Mouse (Mus musculus) frontal cortex, postnatal 14 days (tissue): ENCODE measurements at regions not wholly inside any gene's neighbourhood (a gene's known extent, or its start where the extent isn't known, plus 50 kb on each side); places are given as distances from the start of the nearest gene placed in this dataset.
"Not testable (repeated sequence)": the region's sequence is repeated elsewhere in the genome, so short reads cannot be mapped to it uniquely, and the experiment has no call there.

Source experiments
- DNase-seq, 2 experiments: peaks; one replicate each; pipeline ENCODE4 v3.0.0; 2022; ENCODE audit warnings: low spot score in 2 of 2

DNA sequence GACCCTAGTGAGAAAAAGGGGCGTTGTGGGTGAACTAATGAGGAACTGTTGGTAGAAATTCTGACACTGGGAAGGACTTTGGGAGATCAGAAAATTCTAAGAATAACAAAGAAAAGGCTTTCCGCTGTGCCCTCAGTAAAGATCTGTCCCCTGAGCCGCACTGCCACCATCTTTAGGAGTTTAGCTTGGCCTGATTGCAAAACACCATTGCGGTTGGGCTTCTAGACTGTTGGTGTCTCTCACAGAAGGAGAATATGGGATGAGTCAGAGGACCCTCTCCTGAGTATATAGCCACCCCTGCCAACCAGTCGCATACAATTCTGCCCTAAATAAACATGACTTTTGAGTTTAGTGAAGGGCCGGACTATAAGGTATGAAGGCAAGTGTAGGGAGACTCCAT, 147.5 kb upstream of the Nrip1 start:
- no peak for DNase-seq

DNA sequence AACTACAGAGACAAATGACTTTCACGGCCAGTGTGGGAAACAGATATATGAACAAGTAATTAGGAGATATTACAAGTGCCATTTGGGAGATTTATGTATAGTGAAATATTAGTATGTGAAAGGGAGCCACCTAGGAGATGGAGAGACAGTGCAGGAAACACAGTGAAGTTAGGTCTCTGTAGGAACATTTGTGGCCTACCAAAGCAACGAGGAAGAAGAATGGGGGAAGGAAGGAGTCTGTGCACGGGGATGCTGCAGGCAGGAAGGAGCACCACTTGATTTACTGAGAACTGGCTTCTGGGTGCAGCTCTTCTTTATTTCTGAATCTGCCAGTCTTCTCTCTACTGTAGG, 147.0 kb upstream of the Nrip1 start:
- no peak for DNase-seq

DNA sequence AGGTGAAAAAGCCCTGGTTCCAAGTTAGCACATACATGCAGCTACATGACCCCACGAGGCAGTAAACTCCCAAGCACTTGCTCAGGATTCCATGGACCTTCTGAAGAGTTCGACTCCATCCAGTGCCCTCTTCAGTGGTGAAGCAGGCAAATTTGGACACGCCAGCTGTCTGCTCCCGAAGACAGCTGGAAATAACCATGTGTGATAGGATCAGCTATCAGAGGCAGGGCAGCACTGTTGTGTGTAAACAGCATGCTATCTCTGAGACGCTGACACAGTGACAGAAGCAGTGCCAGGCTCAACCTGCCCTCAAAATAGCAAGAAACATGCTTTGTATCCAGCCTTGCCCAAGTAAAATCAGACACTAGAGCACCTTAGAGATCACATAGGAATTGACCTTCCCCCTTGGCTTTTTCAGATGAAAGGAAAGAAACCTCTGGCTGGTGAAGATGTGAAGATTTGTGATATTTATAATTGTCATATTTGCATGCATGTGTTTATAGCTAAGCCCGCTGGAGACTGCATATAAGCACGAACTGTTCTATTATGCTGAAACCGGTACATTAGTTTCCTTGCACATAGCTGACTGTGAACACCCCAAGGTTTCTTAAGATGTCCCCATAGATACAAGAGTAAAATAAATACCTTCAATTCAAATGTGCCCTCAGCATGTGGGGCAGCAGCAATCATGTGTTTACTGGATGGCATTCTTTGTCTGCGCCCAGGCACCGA, 146.4 kb upstream of the Nrip1 start:
- no peak for DNase-seq

DNA sequence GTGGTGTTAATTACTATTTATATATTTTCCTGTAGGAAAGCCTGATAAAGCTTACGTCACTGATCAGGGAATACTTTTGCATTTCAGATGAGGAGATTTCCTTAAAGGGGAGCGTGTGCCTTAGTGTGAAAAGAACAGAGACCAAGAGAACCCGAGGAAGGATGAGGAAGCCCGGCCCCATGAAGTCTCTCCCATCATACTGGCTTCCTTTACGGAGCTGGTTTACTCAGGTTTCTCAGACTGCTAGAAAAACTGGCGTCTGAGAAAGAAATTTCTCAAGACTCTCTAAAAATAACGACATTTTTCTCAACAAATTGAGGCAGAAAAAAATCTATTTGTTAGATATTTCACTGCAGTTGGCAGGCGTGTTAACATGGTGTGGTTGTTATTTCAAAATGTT, 137.2 kb upstream of the Nrip1 start:
- no peak for DNase-seq

- no peak for DNase-seq
Measured at GRCm38 (mm10) chr16:76509109-76509650, 135.6 kb upstream of the Nrip1 start.

- no peak for DNase-seq
Measured at GRCm38 (mm10) chr16:76507191-76507746, 133.6 kb upstream of the Nrip1 start.

DNA sequence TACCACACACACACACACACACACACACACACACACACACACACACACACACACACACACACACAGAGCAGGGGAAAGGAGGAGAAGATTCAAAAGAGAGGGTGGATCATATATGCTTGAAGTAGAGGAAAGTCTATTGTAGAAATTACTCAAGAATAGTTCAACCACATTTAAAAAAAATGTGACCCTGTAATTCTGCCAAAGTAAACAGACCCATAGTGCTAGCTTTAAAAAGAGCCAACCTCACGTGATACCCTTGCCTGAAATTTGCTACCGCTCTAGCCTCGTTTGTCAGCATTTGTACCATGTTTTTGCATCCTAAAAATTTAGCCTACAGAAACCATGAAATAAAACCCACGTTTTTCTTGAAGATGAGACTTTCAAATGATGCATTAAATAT, 132.6 kb upstream of the Nrip1 start:
- no peak for DNase-seq

DNA sequence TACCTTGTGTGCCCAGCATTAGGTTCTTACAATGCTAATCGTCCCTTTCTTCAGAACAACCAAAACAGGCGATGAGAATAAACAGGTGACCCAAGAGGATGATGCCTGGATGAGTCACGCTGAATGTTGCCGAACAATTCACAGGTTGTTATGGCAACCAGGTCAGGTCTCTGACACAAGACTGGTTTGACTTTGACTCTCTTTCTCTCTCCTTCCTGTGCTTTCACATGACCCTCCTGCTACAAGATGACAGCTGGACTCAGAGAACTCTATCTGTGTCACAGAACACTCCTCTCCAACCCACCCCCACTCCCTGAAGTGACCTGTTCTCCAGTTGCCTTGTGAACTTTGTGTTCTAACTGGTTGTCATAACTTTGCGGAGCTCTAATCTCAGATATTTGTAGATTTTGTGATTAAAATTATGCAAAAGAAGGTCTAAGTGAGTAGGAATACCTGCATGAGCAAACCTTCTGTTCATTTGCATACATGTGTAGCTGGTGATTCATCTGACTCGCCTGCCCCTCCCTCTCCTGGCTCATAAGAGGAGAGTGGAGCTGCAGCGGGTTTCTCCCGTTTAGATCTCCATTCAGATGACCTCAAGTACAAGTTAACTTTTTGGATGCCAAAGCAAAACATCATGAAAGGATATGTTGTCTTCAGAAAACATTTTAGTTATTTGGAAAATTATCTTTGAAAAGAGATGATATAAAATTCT, 126.2 kb upstream of the Nrip1 start:
- no peak for DNase-seq

DNA sequence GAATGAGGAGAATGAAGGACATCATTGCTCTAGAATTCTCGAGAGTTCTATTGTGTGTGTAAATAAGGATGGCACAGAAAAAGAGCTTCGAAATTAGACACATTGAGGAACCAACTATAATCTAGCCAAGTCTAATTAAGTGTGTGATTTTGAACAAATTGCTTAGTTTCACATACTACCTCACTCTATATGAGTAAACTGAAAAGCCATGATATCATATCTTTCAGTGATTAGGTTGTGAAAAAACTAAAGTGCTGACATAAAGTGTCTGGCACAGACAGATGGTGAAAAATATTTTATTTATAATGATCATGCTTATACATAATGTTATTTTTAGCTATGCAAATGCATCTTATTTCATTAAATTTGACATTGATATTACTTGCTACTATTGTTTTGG, 124.6 kb upstream of the Nrip1 start:
- DNase-seq, result no peak

GRCm38 (mm10) chr16:76497041-76497808, 123.6 kb upstream of the Nrip1 start:
- no peak for DNase-seq

- no peak for DNase-seq
Measured at GRCm38 (mm10) chr16:76483419-76483818, 109.8 kb upstream of the Nrip1 start.

DNA sequence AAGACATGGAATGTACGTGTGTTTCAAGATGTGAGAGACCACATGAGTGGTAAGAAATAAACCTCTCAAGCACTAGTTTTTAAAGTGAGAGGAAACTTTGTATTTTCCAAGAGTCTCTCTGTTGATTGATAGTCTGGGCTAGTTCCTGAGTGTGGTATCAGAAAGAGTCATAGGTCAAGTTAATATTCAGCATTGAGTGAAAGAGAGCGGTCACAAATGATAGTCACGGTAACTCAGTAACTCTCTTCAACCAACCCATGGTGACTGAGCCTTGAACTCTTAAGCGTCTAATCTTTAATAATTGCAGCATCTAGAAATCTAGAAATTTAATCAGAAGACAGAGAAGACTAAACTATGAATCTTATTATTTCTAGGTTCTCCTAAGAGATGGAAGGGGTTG, 108.3 kb upstream of the Nrip1 start:
- no peak for DNase-seq

DNA sequence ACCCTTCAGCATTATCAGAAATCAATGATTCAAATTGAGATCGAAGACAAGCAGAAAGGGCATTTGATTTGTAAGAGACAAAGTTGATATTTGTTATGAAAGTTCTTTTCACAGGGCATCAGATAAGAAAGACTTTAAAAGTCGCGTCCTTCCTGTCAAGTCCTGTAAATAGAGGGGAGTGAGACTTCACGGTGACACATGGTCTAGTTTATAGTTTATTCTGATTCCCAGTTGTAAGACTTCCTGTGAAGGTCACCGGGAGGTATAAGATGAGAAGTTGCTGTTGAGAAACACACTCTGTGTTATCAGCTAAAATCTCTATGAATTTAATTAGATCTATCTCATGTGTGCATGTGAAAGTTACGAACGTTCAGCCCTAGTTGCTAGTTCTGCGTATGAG, 103.8 kb upstream of the Nrip1 start:
- DNase-seq, result no peak

DNA sequence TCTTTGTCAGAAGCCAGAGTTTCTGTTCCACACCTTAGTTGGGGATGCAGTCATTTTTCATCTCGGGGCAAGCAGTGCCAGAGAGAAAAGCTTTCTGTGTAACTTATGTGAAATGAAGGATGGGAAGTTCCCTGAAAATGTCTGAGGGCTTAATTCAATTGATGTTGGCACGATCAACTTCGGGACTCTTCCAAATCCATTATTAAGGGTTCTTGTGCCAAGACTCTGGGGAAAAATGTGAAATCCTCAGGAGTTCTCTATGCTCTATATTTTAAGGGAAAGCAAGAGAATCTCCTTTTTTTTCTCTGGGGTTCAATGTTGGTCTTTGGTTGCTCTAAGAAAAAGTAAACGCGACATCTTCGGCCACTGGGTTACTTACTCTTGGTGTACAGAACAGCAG, 100.9 kb upstream of the Nrip1 start:
- DNase-seq, result no peak

- DNase-seq, result no peak
Measured at GRCm38 (mm10) chr16:76472386-76472785, 98.8 kb upstream of the Nrip1 start.

DNA sequence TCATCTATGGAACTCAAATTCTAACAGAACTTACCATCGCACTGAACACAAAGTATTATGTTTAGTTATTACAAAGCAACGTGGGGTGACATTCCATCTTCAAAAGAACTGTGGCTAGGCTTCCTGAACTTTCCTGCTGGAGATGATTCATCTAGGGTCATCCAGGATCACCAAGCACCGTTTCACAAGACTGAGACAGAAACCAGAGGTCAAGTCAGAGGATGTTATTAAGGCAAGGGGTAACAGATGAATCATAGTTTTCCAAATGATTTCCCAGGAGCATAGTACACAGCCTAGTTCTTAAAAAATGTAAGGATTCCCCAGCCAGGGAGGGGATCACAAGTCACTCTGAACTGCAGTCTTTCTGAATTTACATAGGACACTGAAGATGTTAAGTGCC, 97.5 kb upstream of the Nrip1 start:
- no peak for DNase-seq

GRCm38 (mm10) chr16:76459521-76459920, 85.9 kb upstream of the Nrip1 start:
- DNase-seq, result no peak

DNA sequence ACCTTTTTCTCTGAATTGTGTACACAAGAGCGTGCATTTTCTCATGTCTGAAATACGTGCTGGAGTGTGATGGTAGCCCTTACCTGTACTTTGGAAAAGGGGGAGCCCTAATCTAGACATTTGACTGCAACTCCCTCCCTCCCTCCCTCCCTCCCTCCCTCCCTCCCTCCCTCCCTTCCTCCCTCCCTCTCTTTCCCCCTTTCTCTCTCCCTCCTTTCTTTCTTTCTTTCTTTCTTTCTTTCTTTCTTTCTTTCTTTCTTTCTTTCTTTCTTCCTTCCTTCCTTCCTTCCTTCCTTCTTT, 82.6 kb upstream of the Nrip1 start:
- not testable (repeated sequence) for DNase-seq

DNA sequence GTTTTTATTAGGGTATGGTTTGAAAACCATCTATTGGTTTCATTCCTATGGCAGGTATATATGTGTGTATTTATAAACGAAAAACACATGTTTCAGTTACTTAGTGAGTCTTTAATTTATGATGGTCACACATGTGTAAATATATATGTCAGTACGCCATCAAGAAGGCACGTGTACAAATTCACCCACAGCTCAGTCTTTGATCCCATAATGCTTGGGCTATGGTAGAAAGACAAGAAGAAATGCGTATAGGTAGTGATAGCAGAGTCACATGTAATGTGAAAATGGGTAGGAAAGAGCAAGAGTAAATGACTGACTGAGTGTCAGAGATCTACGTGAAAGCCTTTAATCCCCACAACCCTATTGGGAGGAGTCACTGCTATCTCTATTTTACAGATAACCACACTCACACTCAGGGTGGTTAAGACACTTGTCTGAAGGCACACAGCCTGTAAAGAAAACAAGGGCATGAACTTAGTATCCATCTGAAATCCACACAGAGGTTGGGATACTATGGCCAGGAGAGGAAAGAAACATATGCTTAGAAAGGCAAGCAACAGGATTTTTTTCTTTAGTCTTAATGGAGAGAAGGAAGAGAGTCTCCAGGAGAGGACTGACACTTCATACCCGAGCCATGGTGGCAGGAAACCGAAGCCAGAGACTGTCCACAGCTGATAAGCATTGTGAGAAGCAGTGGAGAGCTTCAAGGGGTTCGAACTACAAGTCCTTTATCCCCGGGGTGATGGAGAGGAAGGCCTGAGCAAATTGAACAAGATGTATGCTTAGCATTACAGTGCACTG, 82.1 kb upstream of the Nrip1 start:
- DNase-seq, result no peak

DNA sequence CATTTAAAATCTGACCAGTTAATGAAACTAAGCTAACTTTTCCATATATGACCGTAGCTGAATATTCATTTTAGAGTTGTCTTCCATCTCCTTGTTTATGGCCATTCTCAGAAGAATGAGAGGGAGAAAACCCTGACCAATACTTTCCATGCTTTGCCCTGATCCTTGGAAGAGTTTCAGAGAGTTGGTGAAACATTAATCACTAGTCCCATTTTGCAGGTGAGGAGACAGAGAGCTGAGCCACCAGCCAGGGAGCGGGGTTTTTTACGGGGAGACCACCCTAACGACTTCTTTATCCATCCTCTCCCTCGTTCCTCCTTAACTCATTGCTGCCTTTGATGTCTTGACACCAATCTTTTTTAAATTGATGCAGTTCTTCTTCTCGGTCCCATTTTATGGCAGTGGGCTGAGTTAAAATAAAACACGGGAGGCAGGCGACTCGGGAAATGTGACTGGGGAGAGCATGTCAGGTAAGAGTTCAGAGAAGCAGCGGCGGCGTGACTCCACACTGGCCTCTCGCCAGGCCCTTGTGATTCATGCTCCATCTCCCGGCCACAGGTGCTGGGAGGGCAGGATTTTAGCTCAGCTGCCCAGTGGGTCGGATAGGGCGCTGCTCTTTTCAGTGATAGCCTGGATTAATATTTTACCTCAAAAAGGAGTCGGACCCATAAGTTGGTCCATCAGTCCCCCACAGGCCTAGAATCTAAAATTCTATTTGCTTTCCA, 81.3 kb upstream of the Nrip1 start:
- no peak for DNase-seq
